Mouse (Mus musculus): ENCODE data around the gene Etfdh.

GRCm38 (mm10) chr3:79575576-79576467 is 53.5 kb downstream of the Etfdh start:
- TF ChIP-seq HCFC1 (IDR thresholded peaks at IDR 0.05; ENCODE audit: borderline replicate concordance, insufficient read depth, low read length) (no peak), ZC3H11A (IDR thresholded peaks at IDR 0.05; ENCODE audit: borderline replicate concordance, low read depth, low read length) (no peak), MAFK (IDR thresholded peaks at IDR 0.05; ENCODE audit: insufficient read depth, low read depth, low read length) (no peak)
